Mouse (Mus musculus) small intestine, adult 2 months (tissue): ENCODE data around the gene Dock2.

Experiments used
- CTCF ChIP-seq: fragments of 200-500 bp; IDR thresholded peaks from 2 replicates; pipeline ENCODE4 v1.5.1; 2012; ENCODE audit warnings: low read depth, mild to moderate bottlenecking, control low read depth, inconsistent platforms, low read length, moderate library complexity, mixed read lengths; ENCODE audit not compliant: insufficient replicate concordance, insufficient read length; ENCODE audit errors: extremely low read depth
- POLR2A ChIP-seq: fragments of 200-500 bp; IDR thresholded peaks from 2 replicates; pipeline ENCODE4 v1.6.1; 2012; ENCODE audit warnings: low read depth, mild to moderate bottlenecking, control low read depth, inconsistent platforms, low read length, moderate library complexity

- TF ChIP-seq CTCF = no peak
- no peak for TF ChIP-seq POLR2A
Observed at GRCm38 (mm10) chr11:34311717-34312116, 472.0 kb downstream of the Dock2 start.
